Mouse (Mus musculus) embryo, embryonic 10.5 days (tissue): ENCODE data around the gene Dctpp1.

ENCODE experiments used
- DNase-seq: peaks from one replicate; pipeline ENCODE4 v3.0.0-alpha.2; 2015; ENCODE audit warnings: low spot score

The Dctpp1 gene

DNA sequence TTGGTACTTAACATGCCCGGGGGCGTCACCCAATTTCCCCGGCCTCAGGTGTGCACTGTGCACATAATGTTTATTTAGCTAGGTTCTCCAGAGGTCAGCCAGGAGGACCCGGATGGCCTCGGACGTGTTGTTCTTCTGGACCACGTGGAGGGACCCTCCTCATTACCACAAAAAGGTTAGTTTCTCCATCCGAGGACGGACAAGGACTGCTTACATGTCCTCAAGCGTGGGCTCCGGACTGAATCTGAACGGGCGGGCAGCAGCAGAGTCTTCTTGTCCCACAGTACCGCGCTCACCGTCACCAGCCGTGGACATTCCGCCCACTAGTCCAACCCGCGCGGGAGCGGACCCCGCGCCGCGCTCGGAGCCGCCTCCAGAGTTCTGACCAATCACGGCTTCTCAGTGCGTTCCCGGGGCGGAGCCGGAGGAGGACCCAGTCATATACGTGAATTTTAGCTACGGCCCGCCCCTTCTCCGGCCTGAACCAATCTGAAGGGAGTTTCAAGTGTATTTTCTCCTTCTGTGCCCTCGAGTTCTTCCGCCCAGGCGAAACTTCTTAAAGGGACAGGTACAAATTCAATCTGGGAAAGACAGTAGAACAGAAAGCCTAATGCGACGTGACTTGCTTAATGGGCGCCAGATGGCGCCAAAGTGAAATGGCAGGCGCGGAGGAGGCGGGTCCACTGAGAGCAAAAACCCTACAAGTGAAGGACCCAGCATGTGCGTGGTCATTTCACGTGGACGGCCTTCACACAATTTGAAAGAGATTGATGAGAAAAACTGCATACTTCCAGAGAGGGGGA, at the start of gene Dctpp1:
TSS of gene Dctpp1 (minus strand) at position 401 of the 803 bp plus-strand sequence.
- peak; percentile 99 for DNase-seq

- DNase-seq: no peak
Observed at GRCm38 (mm10) chr7:127309951-127310350, 49.4 kb upstream of the Dctpp1 start.

GRCm38 (mm10) chr7:127308887-127309286, 48.4 kb upstream of the Dctpp1 start:
- peak; percentile 87 for DNase-seq

GRCm38 (mm10) chr7:127308431-127308830, 47.9 kb upstream of the Dctpp1 start:
- no peak for DNase-seq

- DNase-seq: no peak
Observed at GRCm38 (mm10) chr7:127297586-127298193, 37.2 kb upstream of the Dctpp1 start.

DNA sequence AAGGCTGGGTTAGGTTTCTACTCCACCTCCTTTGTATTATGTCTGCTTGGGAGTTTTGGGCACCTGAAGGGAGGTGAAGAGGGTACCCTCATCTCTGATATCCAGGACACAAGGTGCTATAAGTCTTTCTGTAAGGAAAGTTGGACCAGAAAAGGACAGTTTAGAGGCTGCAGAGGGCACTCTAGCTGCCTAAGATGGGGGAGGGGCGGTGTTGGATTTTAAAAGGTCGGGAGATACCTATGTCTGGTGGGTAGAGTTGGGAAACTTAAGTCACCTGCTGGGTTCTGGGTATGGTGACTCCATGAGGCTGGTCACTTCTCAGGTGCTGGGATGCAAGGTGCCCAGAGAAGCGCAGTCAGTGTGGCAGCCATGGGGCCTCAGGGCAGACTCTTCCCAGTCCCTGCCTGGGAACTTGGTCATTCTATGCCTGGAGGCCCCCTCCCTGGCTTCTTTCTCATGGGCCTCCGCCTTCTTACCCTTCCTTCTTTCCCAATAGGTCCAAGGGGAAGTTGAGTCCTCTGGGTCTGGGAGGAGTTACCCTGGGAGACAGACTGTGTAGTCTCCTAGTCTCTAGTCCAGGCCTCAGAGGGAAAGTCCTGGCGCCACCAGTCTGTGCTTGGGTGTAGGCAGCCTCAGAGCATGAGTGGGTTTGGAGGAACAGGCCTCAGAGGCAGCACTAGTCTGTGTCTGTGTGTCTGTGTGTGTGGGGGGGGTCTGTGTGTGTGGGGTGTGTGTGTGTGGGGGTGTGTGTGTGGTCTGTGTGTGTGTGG, 36.5 kb upstream of the Dctpp1 start:
- DNase-seq: no peak

GRCm38 (mm10) chr7:127296098-127296497, 35.6 kb upstream of the Dctpp1 start, which contains the start of gene Itgal:
TSS of gene Itgal (plus strand) at chr7:127296260.
- no peak for DNase-seq

GRCm38 (mm10) chr7:127290142-127290541, 29.6 kb upstream of the Dctpp1 start:
- DNase-seq: no peak

DNA sequence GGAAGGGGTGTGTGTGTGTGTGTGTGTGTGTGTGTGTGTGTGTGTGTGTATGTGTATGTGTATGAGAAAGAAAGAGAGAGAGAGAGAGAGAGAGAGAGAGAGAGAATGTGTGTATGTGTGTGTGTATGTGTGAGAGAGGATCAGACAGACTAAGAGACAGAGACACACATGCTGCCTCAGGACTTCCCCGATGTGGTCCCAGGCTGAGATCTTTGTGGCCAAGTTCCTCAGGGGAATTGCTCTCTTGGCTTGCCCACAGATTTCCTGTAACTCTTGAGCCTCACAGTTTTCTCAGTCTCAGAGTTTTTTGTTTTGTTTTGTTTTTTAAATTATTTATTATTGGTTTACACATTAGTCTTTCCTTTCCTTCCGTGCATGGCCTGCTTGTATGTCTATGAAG, 28.8 kb upstream of the Dctpp1 start:
- no peak for DNase-seq

DNA sequence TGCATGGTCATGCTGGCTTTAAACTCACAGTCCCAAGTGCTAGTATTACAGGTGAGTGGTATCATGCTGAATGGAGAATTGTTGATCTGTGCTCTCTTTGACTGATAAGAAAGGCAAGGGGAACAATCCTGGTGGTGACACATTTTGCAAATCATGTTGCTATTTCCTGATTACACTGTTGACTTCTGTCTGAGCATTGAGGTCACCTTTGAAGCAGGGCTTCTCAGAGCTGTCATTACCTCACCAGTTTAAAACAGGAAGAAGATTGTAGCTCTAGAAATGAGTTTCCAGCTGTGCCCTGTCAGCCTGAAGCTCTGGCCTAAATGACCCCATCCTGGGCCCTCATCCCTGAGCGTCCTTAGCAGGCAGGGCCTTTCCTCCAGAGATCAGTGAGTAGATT, 27.4 kb upstream of the Dctpp1 start:
- DNase-seq: no peak

DNA sequence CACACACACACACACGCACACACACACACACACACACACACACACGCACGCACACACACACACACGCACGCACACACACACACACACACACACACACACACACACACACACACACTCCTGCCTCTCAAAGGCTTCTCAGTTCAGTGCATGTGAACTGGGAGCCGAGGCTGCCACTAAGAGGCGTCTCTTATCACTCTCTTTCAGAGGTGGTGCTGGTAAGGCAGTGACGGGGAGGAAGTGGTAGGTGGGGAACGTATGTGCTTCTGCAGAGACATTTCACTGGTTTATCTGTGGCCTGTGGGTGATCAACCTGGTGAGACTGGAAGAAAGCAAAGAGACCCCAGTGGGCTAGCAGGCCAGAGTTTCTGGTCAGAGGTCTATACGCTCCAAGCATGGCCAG, 24.6 kb upstream of the Dctpp1 start:
- no peak for DNase-seq

DNA sequence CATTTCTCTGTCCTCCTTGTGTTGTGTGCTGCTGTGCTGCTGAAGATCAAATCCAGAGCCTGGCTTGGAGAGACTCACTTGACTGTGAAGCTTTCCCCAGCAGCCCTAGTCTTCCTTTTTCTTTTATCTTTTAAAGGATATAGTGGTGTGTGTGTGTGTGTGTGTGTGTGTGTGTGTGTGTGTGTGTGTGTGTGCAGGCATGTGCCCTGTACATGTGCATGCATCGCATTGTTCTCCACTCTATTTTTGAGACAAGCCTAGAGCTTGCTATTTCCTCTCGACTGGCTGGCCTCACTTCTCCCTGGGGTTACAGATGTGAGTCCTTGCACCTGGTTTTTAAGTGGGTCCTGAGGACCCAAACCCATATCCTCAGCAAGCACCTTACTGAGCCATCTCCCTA, 21.7 kb upstream of the Dctpp1 start:
- DNase-seq: no peak

DNA sequence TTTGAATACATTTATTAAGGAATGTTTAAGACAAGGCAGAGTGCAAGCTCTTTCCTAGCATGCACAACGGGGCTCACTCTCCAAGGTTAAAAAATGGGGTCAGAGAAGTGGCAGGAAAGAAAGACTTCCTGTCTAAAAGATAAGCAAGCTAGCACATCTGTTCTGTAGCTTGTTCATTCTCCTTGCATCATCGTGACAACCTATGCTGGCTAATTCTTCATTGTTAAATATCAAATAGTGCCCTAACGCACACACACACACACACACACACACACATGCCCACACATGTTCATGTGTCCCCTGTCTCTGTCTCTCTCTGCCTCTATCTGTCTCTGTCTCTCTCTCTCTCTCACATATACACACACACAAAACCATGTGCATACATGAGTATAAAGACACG, 20.6 kb upstream of the Dctpp1 start:
- DNase-seq: no peak

DNA sequence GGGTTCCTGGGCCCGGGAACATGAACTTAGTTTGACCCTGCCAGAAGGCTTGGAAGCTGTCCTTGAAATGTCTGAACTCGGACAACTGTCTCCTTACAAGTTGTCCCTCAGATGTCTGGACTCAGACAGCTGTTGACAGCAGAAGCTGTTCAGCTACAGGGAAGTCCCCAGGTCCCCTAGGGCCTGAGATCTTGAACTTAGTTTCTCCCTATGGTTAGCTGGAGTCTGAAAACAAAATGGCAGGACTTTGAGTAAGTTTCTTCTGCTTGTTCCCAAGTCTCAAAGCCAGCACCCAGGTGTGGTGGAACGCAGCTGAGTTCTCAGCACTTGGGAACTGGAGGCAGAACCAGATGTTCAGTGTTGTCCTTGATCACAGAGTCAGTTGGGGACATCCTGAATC, 19.6 kb upstream of the Dctpp1 start:
- no peak for DNase-seq

- peak; percentile 76 for DNase-seq
Observed at GRCm38 (mm10) chr7:127278311-127278710, 17.8 kb upstream of the Dctpp1 start.

DNA sequence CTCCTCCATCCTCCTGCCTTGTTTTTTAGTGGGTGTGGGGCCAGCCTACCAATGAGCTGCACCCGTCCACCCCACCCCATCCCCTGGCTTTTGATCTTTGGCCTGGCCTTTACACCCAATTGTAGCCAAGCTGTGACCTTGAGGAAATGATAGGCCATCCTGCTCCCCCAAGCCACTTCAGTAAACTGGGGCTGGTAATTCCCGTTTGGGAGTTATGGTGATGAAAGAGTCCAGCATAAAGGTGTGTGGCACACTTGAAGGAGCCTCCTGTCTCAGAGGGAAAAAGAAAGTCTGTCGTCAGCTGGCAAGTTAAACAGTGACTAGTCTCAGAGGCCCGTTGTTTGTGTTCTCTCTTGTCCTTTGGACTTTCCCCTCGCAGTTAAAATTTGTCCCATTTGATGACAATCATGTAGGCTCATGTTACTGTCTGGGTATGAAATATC, 16.0 kb upstream of the Dctpp1 start:
- DNase-seq: no peak

DNA sequence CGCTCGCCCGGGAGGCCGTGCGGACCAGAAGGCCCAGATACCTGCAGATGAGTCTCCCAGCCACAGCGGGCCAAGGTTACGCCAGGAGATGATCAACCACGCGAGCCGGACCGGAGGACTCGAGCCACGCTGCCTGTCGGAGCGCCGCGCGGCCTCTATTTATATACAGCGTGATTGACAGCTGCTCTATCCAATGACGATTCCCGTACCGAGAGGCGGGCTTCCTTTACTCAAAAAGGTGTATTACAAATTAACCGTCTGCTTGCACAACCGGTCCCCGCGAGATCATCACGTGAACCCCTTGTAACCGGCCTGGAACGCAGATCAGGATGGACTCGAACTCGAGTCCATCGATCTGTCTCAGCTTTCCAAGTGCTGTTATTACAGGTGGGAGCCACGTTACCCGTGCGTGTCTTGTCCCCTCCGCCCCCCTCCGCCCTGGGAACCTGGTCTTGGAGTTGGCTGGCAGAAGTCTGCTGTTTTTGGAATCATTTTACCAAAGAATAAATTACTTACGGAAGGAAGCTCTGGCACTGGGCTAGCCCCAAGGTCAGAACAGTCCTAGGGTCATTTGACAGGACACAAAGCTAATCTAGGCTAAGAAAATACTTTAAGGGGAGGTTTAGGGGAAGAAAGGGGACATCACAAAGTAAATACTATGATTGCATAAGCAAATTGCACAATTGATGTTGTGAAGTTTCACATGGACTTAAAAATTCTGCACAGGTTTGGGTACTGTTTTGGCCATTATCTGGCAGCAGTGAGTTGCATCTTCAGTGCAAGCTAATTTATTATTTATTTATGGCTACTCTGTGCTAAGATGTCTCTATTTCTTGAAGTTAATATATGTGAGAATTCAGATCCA, 13.6 kb upstream of the Dctpp1 start, which contains the start of gene Sephs2:
TSS of gene Sephs2 (minus strand) at position 131 of the 865 bp plus-strand sequence.
- peak; percentile 96 for DNase-seq

GRCm38 (mm10) chr7:127273118-127273923, 12.8 kb upstream of the Dctpp1 start:
- DNase-seq: peak; percentile 44

- DNase-seq: no peak
Observed at GRCm38 (mm10) chr7:127272566-127272965, 12.1 kb upstream of the Dctpp1 start.

GRCm38 (mm10) chr7:127271093-127271492, 10.6 kb upstream of the Dctpp1 start:
- DNase-seq: no peak

GRCm38 (mm10) chr7:127270666-127271065, 10.2 kb upstream of the Dctpp1 start:
- DNase-seq: no peak
